Mouse (Mus musculus) thymus, postnatal 10 days (tissue): ENCODE measurements at regions not wholly inside any gene's neighbourhood (a gene's known extent, or its start where the extent isn't known, plus 50 kb on each side); places are given as distances from the start of the nearest gene placed in this dataset.
A peak's percentile ranks its signal among the peaks of the same experiment; 100 is the strongest.

ENCODE experiments used
- DNase-seq, 2 experiments: peaks; one replicate each; pipeline ENCODE4 v3.0.0; 2021; ENCODE audit warnings: low spot score in 2 of 2

DNA sequence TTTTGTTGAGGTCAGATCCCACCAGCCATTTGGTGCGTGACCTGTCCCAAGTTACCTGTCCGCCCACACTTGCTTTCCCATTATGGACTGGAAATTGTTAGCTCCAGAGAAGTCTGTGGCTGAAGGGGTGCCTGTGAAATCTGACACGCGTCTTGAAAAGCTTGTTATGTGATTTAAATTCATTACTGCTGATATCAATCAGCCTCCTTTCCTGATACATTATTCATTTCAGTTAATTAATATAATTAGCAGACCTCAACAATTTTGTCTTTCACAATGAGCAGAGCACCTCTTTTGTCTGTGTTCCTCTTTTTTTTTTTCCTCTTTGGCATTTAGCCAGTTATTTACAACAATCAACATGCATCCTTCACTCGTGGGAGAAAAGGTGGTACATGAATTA lies 58.6 kb upstream of the Grip1 start:
- no peak for DNase-seq

DNA sequence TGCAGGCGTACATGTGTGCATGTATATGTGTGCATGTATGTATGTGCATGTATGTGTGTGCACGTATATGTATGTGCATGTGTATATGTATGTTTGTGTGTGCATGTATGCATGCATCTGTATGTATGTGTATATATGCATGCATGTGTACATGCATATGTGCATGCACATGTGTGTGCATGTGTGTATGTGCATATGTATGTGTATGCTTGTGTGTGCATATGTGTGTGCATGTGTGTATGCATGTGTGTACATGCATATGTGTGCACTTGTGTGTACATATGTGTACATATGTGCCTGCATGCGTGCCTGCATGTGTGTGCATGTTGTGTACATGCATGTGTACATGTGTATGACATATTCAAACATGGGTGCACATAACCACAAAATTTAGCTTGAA lies 65.7 kb upstream of the Grip1 start:
- DNase-seq = no peak

DNA sequence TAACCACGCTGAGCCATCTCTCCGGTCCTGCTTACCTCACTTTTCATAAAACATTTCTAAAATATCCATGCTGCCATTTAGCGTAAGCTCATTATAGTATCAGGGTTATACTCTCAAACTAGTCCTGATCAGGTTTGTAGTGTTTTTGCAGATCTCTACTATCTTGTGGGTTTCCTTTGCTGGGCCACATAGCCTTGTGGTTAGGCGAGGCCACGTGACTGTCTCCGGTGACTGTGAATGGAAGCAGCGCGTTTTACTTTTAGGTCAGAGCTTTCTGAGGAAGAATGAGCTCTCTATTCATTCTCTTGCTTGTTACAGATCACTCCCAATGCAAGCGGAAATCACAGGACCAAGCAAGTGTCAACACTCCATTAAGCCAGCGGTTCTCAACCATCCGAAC lies 71.4 kb upstream of the Grip1 start:
- peak; percentile 11 for DNase-seq

DNA sequence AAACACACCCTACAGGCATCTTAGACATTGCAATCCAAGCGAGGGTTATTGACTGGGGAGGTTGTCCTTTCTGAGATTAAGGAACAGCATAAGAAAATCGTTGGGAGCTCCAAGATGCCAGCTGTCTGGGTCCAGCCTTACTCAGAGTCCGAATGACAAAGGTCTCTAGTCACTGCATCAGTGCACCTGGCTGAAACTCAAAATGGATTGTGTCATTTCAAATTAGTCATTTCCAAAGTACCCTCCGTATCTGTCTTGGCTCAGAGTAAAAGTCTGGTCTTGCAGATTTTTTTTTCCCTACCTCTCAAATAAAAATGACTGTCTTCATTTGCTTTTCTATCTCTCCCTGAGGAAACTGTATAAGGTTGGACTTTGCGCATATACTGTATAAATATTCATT lies 85.1 kb upstream of the Grip1 start:
- DNase-seq = no peak

DNA sequence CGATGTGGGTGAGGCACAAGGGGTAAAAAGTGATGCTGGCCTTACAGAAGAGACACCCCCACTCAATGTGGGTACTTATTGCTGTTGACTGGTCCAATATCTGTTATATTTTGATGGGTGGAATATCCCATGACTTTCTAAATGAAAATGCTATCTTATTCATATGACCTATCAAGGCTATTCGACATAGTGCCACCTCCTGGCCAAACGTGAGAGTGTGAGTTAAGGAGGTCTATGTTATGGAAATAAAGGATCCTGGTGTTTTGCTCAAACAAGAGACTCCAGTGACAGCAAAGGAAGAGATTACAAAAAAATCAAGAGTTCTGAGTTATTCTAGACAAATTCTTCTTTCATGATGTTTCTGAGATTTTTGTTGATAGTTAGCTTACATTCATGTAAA lies 90.0 kb upstream of the Grip1 start:
- peak; percentile 16 to 19 for DNase-seq

DNA sequence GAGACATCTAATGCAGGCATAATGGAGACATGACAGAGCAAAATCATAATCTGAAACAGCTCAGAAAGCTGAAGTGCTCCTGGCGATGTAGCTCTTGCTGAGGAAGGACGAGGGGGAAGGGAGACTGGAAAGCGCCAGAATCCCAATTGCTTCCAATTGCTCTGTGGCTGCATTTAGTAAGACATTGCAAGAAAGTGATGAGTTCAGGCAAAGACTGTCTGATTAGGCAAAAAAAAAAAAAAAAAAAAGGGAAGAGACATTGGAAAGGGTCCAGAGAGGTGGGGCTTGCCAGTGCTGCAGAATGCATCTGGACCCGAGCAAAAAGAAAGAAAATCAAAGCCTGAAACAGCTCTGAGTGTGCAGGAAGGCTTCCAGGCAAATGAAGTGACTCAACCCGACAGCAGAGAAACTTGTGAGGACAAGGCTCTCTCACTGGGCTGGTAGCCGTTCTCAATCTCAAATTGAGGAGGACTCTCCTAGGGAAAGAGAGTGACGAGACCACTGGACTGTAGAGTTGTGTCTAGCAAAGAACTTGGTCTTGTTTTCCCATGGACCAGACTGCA lies 94.8 kb upstream of the Grip1 start:
- no peak for DNase-seq

DNA sequence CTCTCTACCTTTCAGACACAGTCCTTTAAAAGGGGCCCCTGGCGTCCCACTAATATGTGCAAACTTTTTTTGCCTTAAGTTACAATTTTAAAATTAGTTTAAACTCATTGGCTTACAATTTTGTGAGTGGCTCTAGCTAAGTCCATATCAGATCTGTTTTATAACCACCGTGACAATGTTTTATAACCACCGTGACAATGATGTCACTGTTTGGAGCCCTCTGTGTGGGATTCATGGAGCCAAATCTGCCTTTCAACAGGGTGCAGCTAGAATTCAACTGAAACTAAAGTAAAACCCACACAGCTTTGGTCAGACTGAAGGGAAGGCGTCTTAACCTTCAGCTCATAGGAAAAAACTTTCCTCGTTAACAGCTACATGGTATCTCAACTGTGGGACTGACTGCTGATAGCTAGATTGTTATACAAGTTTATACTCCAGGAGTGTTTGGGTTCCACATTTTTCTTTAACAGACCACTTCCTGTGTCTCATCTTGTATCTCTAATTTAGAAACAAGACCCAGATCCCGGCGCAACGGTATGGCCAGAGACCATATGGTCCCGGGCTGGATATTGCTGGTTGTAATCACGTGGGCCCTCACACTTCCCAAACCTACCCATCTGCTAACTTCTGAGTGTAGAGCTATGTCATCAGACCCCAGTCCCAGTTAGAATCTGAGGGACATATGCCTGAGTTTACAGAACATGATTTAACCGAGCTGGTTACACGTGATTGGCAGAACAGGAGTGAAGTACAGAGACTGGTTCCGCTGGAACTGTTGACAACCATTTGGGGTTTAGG lies 102.7 kb upstream of the Cand1 start:
- DNase-seq = no peak

DNA sequence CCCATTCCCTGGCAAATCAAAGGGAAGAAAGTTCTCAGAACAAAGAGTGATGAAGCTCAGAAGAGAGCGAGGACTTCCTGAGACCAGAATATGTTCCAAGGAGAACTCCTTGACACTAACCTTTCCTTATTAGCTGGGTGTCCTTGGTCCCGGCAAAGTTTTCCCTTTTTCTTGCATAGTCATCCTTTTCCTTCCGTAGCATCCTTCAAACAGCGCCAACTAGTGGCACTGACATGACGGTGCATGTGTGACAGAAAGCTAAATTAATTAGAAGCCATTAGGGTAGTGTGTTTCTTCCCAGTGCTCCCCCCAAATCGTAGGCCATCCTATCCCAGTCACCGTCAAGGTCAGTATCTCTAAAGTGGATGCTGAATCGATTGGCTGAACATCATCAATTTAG lies 100.5 kb upstream of the Cand1 start:
- no peak for DNase-seq

DNA sequence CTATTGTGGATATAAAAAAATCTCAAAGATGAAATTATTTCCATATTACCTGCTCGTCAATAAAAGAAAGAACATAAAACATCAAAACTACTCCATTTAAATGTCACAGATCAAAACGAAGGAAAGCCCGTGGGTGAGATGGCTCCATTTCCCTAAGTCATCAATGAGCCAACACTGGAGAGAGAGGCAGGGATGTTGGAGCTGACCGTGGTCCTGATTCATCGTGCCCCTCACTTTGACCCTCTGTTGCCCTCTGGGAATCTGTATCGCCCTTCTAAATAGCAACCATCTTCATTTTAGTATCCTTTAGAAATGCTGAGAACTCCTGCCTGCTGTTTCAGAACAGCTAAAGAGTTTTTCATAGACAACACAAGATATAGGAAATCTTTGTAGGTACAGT lies 87.1 kb upstream of the Cand1 start:
- DNase-seq = no peak

DNA sequence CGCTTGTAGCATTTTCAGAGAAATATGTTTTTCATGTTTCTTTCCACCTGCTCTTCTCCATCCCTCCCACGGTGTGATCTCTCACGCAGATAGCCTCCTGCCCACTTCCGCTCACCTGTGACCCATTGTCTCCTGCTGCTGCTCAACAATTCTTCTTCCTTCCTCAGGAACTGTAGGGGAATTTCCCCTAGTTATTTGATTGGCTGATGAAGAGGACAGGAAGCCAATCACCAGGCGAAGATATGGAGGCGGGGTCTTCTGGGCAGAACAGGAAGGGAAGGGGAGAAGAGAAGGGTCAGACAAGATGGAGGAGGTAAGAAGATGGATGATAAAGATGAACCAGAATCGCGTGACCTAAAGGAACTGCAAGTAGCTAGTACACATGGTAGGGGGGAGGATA lies 80.1 kb upstream of the Cand1 start:
- no peak for DNase-seq

DNA sequence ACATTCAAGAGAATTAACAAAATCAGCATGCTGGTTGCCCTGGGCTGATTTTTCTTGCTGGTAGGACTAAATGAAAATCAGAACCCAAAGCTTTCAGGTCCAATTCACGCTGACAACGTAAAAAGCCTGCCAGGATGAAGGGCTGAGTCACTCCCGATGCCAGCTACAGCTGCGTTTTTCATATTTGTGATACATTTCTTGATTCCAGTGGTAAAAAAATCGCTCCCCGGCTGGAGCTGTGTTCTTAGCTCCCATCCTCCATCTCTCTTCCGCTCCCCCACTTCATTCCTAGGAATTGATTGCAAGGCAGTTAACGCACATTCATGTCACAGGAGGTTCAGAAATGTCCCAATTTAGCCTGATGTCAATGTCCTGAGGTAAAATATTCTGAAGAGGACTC lies 78.6 kb upstream of the Cand1 start:
- no peak for DNase-seq

DNA sequence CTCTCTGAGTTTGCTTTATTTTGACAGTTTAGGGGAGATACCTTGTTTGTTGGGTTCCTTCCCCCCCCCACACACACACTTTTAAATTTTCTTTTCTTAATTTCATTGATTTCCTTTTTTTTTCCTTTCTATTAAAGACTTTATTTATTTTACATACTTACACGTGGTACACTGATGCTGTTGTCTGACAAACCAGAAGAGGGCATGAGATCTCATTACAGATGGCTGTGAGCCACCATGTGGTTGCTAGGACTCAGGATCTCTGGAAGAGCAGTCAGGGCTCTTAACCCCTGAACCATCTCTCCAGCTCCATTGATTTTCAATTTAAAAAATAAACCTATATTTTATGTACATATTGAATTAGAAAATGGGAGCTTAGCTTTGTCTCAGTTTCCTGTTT lies 71.7 kb upstream of the Cand1 start:
- DNase-seq = no peak

DNA sequence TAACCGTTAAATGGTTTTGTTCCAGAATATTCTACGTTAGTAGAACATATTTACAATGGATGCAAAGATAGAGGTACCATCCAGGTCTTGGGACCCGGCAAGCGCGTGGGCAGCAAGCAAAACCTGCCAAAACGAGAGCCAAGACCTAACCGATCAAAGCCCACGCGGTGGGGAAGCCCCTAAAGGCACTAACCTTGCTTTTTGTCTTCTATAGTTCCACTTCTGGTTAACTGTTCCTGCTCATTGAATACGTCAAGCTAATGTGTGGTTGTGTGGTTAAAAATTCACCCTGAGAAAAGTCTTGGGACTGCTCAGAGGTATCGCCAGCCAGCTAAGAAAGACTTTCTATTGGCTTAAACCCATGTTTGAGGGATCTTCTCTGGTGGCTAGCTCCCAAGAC lies 55.9 kb upstream of the Cand1 start:
- DNase-seq = no peak

DNA sequence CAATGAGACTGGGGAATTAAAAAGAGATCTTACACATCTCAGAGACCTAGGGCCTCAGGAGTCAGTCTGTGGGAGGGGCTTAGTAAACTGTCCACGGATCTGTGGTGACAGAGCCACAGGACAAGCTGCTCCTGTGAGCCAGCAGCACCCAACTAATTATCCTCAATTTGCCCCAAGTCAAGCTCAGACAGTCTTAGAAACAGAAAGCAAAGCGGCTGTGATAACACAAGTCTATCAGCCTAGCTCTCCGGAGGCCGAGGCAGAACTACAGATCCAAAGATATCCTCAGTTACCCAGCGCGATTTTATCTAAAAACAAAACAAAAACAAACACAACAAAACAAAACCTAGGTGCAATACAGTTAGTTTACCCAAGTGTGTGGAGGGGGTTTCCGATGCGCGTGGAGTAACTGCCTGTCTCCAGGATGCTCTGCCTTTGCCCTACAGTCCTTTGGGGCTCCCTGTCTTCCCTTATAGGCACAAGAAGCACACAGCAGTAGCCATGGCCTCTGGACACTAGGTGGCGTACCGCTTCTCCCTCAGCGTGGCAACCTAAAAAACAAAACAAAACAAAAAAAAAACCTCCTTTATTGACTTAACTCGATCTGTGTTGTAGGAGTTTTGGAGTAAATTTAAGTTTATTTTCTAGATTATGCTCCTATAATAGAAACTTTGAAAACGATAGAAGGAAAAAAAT lies 54.7 kb upstream of the Cand1 start:
- DNase-seq = peak; percentile 14 to 33

DNA sequence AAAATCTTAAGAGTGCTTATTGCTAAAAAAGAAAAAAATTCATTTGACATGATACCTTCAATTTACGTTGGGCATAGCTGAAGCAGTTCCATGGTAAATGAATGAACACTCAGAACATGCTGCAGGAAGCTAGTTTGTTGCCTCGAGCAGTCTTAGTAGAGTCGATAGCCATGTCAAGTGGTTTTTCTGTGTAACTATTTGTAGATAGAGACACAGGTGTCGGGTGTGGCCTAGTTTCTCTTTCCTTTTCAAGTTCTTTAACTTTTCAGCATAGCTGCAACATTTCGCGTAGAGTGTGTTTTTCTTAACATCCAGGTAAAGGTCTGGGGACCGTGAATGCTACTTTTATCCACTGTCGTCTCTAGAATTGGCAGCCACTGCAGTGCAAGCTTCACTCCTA lies 53.5 kb upstream of the Cand1 start:
- DNase-seq = peak in 1 of 2 experiments; percentile 26
